Mouse (Mus musculus) midbrain, embryonic 12.5 days (tissue): ENCODE measurements around the gene Itpr2. TPM values are rescaled to one million over a fixed set of nuclear protein-coding genes. Genes with fewer than 3 reads are reported as not detected.

Source experiments
- ATAC-seq: fragments of 200-750 bp; cut with Nextera tagmentation; 2 replicates; pipeline ENCODE4 v1.8.0; 2017; ENCODE audit warnings: low read depth, moderate TSS enrichment, moderate library complexity; ENCODE audit not compliant: low FRiP score
- H3K27ac ChIP-seq: fragments of 300-500 bp; sonication (generic); replicated peaks from 2 replicates; pipeline ENCODE4 v1.5.1; 2016; ENCODE audit warnings: mild to moderate bottlenecking
- H3K27me3 ChIP-seq: fragments of 300-500 bp; sonication (generic); 2 replicates; pipeline ENCODE4 v1.6.1; 2016; ENCODE audit warnings: mild to moderate bottlenecking
- H3K36me3 ChIP-seq: fragments of 300-500 bp; sonication (generic); 2 replicates; pipeline ENCODE4 v1.6.1; 2016
- H3K4me1 ChIP-seq: fragments of 300-500 bp; sonication (generic); 2 replicates; pipeline ENCODE4 v1.6.1; 2016
- H3K4me2 ChIP-seq: fragments of 300-500 bp; sonication (generic); replicated peaks from 2 replicates; pipeline ENCODE4 v1.6.1; 2016; ENCODE audit warnings: mild to moderate bottlenecking, moderate library complexity
- H3K4me3 ChIP-seq: fragments of 300-500 bp; sonication (generic); 2 replicates; pipeline ENCODE4 v1.5.1; 2016; ENCODE audit warnings: mild to moderate bottlenecking
- H3K9ac ChIP-seq: fragments of 300-500 bp; sonication (generic); replicated peaks from 2 replicates; pipeline ENCODE4 v1.6.1; 2016; ENCODE audit warnings: mild to moderate bottlenecking, moderate library complexity
- H3K9me3 ChIP-seq: fragments of 300-500 bp; sonication (generic); 2 replicates; pipeline ENCODE4 v1.6.1; 2016; ENCODE audit warnings: mild to moderate bottlenecking
- WGBS: fragments of 180-500 bp; shearing (Covaris S2); methylation state at CpG from one replicate; pipeline ENCODE4 v1.1.7; 2016; 5-methylcytosine and 5-hydroxymethylcytosine counted together
- polyA plus RNA-seq: library from polyadenylated mRNA; unstranded; fragments of >200 nt; fragmentation: Nextera tagmentation; extraction: Ambion mirVana; gene quantifications from 2 replicates; pipeline ENCODE4 v1.2.1, GENCODE M21; 2016

Itpr2 gene
- polyA plus RNA-seq, 1 experiment from 2014 or later, result 5.1 TPM

DNA sequence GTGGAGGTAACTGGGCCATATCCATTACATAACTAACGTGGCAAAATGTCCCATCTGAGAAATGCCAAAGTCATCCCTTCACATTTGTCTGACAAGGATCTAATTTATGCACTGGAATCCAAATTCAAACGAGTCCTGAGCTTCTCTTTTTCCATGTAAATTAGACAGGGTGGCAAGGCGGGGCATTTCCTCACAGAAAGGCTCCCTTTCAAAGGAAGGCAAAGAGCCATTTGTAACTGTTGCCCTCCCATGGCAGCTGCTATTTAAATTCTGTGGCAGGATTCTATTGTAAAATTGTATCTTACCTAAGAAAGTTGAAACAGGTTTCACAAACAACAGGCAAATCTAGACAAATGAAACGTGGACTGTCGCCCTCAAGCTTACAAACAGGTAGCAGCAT is 43.6 kb downstream of the Itpr2 start:
- no peak overlapping the region for H3K27ac ChIP-seq
- H3K36me3 ChIP-seq, result no peaks in the 10 kb centered on the region
- no peak overlapping the region for H3K9ac ChIP-seq
- ATAC-seq, result no peak
- H3K4me3 ChIP-seq, result no peak overlapping the region
- H3K27me3 ChIP-seq, result no peaks in the 10 kb centered on the region
- H3K4me1 ChIP-seq, result peaks cover 8% of the 10 kb centered on the region
- H3K9me3 ChIP-seq, result no peaks in the 10 kb centered on the region
- no peak overlapping the region for H3K4me2 ChIP-seq
- 29% methylated on average over 5 of the region's 5 CpGs for WGBS

DNA sequence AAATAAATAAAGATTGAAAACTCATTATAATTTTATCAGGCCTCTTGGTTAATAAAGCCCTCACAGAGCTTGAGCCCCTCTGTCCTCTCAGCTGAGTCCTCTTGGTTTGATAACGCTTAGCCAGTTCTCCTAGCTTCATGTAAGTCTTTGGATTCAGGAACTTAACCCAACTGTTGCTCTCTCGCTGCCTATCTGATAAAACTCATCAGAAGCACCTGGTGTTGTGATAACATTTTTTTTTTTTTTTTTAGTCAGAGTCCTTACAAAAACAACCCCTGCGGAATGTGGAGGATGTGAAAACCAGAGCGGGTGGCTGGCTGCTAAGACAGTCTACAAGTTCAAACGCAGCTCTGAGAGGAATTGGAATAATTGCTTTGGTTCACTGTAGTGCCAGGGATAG is 45.3 kb downstream of the Itpr2 start:
- H3K9me3 ChIP-seq, result no peaks in the 10 kb centered on the region
- 90% methylated on average over 5 of the region's 5 CpGs for WGBS
- H3K4me1 ChIP-seq, result peaks cover 8% of the 10 kb centered on the region
- H3K27me3 ChIP-seq, result no peaks in the 10 kb centered on the region
- H3K36me3 ChIP-seq, result no peaks in the 10 kb centered on the region
- H3K4me3 ChIP-seq, result no peak overlapping the region
- no peak overlapping the region for H3K9ac ChIP-seq
- ATAC-seq, result no peak
- H3K27ac ChIP-seq, result no peak overlapping the region
- H3K4me2 ChIP-seq, result no peak overlapping the region

DNA sequence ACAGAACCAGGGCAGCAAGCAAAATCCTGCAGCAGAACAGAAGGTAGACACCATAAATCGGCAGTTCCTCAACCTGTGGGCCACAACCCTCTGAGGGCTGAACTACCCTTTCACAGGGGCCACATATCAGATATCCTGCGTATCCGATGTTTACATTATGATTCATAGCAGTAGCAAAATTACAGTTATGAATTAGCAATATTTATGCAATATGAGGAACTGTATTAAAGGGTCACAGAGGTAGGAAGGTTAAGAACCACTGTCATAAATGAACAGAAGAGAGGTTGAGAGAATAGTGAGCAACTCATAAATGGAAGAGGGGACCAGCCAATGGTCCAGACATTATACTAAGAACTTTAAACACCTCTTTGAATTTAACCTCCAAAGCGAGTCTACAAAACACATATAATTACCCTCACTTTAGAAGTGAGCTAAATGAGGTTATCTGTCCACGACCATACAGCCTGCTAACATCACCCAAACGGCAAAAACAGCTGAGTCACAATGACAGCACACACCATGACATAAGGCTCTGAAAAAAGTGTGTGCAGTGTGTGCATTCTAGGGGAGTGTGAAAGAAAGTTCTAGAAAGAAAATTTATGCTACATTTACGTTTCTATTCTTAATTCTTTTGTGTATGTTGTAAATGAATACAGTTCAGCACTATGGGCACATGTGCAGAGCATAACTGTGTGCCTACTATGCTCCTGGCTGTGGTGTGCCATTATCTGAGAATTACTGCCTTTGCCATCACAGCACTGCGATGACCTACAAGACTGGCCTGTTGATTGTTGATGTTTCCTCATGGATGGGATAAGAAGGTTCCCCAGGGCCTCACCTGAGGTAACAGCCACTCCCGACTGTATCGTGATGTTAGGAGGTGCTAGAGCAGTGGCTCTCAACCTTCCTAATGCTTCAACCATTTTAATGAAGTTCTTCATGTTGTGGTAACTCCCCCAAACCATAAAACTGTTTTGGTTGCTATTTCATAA is 47.2 kb downstream of the Itpr2 start:
- H3K9me3 ChIP-seq, result no peaks in the 10 kb centered on the region
- no peak overlapping the region for H3K4me2 ChIP-seq
- H3K27ac ChIP-seq, result no peak overlapping the region
- no peak for ATAC-seq
- no peaks in the 10 kb centered on the region for H3K27me3 ChIP-seq
- H3K4me3 ChIP-seq, result no peak overlapping the region
- H3K4me1 ChIP-seq, result peaks cover 8% of the 10 kb centered on the region
- 88% methylated on average over 10 of the region's 10 CpGs for WGBS
- no peak overlapping the region for H3K9ac ChIP-seq
- H3K36me3 ChIP-seq, result no peaks in the 10 kb centered on the region

DNA sequence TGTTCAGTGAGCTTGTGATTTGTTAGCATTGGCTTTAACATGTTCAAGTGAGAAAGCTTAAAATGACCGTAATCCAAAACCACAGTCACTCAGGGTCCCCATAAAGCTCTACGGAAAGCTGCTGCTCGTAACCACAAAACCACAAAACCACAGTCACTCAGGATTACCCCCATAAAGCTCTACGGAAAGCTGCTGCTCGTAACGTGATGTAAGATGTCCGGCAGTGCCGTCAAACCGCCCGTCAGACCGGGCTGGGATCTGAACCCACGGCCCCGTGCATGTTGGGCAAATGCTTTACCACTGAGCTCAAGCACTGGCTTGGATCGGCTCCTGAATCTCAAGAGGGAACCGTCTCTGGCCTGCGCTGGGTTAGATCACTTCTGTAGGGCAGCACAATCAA is 49.5 kb downstream of the Itpr2 start:
- no peaks in the 10 kb centered on the region for H3K27me3 ChIP-seq

DNA sequence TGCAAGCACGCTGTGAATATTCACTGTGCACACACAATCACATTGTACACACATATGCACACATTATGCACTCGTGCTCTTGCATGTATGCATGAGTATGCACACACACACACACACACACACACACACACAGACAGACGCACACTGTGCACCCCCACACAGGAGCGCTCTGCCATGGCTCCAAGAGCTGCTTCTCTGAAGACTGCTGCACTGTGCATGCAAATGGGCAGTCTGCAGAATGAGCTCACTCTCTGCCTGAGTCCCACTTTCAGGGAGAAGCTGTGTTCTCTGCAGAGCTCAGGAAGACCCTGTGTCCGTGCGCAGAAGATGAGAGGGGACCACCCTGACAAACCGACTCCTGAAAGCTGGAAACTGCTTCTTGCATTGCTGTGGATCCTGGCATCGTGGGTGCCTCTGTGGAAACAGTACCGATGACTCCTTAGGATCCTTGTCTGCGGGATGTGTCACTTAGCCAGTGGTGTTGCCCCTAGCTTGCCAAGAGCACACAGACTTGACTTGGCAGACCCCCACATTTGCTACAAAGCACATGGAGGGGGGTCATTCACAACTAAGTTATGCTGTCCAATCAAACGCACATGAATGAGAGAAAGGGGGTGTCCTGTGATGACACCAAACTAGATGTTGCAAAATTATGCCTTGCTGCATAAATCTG is 55.9 kb downstream of the Itpr2 start:
- Histone ChIP-seq H3K27ac (no peak overlapping the region), H3K4me1 (no peaks in the 10 kb centered on the region), H3K9me3 (no peaks in the 10 kb centered on the region), H3K36me3 (no peaks in the 10 kb centered on the region), H3K4me3 (no peak overlapping the region), H3K27me3 (no peaks in the 10 kb centered on the region), H3K9ac (no peak overlapping the region), H3K4me2 (no peak overlapping the region)
- 91% methylated on average over 11 of the region's 11 CpGs for WGBS
- ATAC-seq, result no peak

More for the DNA sequence above, 49.5 kb downstream of the Itpr2 start:
- WGBS, result 92% methylated on average over 16 of the region's 16 CpGs
- H3K9ac ChIP-seq, result no peak overlapping the region
- no peak overlapping the region for H3K4me2 ChIP-seq
- no peak overlapping the region for H3K27ac ChIP-seq
- no peak for ATAC-seq
- no peaks in the 10 kb centered on the region for H3K4me1 ChIP-seq
- no peaks in the 10 kb centered on the region for H3K36me3 ChIP-seq
- no peaks in the 10 kb centered on the region for H3K9me3 ChIP-seq
- H3K4me3 ChIP-seq, result no peak overlapping the region

DNA sequence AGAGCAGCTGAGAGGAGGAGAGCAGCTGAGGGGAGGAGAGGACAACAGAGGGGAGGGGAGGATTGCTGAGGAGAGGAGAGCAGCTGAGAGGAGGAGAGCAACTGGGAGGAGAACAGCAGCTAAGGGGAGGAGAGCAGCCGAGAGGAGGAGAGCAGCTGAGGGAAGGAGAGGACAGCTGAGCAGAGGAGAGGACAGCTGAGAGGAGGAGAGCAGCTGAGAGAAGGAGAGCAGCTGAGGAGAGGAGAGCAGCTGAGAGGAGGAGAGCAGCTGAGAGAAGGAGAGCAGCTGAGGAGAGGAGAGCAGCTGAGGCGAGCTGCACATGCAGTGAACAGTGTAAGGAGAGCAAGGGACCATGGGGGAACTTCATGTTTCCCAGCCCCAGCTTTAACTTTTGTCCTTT is 62.2 kb downstream of the Itpr2 start:
- H3K4me2 ChIP-seq, result no peak overlapping the region

DNA sequence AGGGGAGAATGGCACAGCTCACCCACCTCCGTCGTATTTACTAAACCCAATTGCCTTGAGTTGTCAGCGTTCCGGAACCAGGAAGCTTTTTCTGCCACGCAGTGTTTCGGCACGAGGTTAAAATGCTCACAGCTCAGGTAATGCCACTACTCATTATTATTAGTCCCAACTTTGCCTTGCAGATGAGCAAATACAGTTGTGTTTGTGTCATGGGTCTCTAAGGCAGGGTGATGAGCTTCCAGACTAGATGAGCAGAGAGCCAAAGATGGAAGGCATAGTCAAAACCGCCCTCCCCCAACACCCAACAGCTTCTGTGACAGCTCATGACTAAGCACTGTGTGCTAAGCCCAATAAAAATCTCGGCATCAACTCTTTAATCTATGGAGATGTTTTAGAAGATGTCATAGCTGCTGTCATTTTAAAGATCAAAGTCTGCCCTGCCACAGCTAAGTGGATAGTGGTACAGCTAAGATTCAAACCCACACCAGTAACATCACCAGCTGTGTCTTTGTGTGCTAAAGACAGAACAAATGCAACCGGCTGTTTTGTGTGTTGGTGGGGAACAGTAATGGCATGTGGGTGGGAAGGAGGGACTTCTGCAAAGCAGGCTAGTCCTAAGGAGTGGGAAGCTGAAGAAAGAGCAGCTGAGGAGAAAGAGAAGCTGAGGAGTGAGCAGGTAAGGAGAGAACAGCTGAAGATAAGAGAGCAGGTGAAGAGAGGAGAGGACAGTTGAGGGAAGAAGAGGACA is 62.8 kb downstream of the Itpr2 start:
- no peak for ATAC-seq
- Histone ChIP-seq H3K9me3 (no peaks in the 10 kb centered on the region), H3K9ac (no peak overlapping the region), H3K36me3 (no peaks in the 10 kb centered on the region), H3K4me3 (no peak overlapping the region), H3K27me3 (no peaks in the 10 kb centered on the region), H3K4me1 (peaks cover 5% of the 10 kb centered on the region; the same call in 1 of the 2 replicates), H3K27ac (no peak overlapping the region), H3K4me2 (no peak overlapping the region)
- 83% methylated on average over 10 of the region's 10 CpGs for WGBS

More for the DNA sequence above, 62.2 kb downstream of the Itpr2 start:
- Histone ChIP-seq H3K4me3 (no peak overlapping the region), H3K4me1 (peaks cover 5% of the 10 kb centered on the region; the same call in 1 of the 2 replicates), H3K27ac (no peak overlapping the region), H3K9me3 (no peaks in the 10 kb centered on the region), H3K9ac (no peak overlapping the region), H3K36me3 (no peaks in the 10 kb centered on the region), H3K27me3 (no peaks in the 10 kb centered on the region)
- no peak for ATAC-seq
- WGBS, result 65% methylated on average over 2 of the region's 2 CpGs

DNA sequence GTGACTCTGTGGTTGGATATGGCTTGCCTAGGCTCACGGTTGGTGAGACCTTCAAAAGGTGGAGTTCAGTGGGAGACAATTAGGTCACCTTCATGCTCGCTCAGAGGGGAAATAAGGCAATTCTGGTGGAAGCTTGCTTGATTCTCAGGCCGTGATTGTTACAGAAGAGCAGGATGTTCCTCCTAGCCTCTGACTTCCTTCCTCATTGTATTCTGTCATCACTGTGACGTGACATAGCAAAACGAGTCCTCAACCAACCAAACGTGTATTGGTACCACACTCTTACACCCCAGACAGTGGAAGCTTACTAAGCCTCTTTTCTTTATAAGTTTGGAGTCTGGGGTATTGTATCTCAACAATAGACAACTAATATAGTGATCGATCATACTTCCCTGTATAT is 64.0 kb downstream of the Itpr2 start:
- Histone ChIP-seq H3K27me3 (no peaks in the 10 kb centered on the region), H3K27ac (no peak overlapping the region), H3K9ac (no peak overlapping the region), H3K4me2 (no peak overlapping the region), H3K9me3 (no peaks in the 10 kb centered on the region), H3K36me3 (no peaks in the 10 kb centered on the region), H3K4me1 (peaks cover 5% of the 10 kb centered on the region; the same call in 1 of the 2 replicates), H3K4me3 (no peak overlapping the region)
- ATAC-seq, result no peak
- WGBS, result 80% methylated on average over 7 of the region's 7 CpGs

DNA sequence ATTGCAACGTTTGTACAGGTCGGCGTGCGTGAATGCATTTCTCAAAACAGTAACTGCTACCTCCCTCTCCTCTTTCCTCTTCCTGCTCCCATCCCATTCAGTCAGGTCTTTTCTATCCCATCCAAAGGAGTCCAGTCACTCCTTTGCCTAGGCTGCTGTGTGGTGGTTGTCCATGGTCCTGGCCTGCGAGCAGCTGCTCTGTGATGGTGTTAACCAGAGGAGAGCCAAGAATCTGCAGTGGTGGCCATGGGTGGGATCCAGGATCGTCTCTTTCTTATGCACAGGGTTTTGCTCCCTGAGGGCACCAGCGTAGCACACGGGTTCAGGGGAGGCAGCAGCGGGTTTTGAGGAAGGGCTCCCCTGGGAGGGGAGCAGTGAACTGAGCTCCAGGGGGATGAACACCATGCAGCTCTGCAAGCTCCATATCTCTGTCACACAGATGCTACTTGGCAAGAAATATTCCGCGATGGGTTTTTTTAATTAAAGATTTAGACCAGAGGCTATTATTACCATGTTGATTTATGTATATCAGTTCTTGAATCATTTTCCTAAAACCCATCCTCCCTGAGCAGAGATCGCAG is 65.0 kb downstream of the Itpr2 start:
- Histone ChIP-seq H3K27me3 (no peaks in the 10 kb centered on the region), H3K4me3 (no peak overlapping the region), H3K27ac (no peak overlapping the region), H3K4me1 (peaks cover 5% of the 10 kb centered on the region; the same call in 1 of the 2 replicates), H3K4me2 (no peak overlapping the region), H3K36me3 (no peaks in the 10 kb centered on the region), H3K9ac (no peak overlapping the region), H3K9me3 (no peaks in the 10 kb centered on the region)
- peak; percentile 30; the same call in 1 of the 2 replicates for ATAC-seq
- 59% methylated on average over 12 of the region's 12 CpGs for WGBS

DNA sequence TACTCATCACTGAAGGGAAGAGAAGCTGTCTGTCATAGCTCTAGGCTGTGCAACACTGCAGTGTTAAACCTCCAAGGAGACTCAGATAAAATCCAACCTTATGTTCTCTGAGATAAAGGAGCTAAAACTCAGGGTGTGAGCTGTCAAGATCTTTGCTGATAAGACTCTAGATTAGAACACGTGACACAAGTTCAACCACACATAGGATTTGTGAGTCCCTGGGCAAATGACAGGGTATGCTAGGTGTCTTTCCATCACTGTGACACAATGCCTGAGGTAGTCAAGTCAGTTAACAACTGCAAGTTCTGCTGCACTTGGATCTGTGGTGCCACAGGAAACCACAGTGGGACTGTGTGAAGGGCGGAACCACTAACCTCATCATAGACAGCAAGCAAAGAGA is 67.8 kb downstream of the Itpr2 start:
- no peak overlapping the region for H3K9ac ChIP-seq
- WGBS, result 93% methylated on average over 2 of the region's 2 CpGs
- no peaks in the 10 kb centered on the region for H3K27me3 ChIP-seq
- H3K4me2 ChIP-seq, result no peak overlapping the region
- ATAC-seq, result no peak
- H3K9me3 ChIP-seq, result no peaks in the 10 kb centered on the region
- no peaks in the 10 kb centered on the region for H3K36me3 ChIP-seq
- no peak overlapping the region for H3K27ac ChIP-seq
- H3K4me1 ChIP-seq, result peaks cover 3% of the 10 kb centered on the region; the same call in 1 of the 2 replicates
- H3K4me3 ChIP-seq, result no peak overlapping the region

DNA sequence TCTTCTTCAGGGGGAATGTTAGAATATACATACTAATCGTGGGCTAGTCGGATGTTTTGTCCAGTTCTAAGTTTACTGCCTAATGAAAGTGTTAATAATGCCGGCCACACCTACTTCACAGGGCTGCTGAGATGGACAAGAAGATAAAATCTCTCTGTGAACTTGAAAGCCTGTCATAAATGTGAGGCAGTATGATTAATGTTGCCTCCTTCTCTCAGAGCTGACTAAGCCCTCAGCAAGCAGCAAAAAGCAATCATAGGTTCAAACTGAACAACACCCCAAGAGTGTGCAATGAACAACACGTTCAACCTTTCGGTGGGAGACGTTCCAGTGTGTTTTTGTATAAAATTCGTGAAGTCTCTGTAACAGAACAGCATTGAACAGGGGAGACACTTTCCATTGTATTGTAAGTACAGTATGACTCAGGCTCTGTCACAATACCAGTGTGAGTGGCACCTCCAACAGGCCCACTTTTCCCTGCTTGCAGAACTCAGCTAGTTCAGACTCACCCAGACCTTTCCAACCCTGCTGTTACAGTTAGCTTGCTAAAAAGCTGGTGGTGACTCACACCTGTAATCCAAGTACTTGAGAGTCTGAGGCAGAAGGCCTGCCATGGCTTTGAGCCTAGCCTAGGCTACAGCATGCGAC is 69.7 kb downstream of the Itpr2 start:
- no peak for ATAC-seq
- no peak overlapping the region for H3K9ac ChIP-seq
- H3K27me3 ChIP-seq, result no peaks in the 10 kb centered on the region
- H3K4me2 ChIP-seq, result no peak overlapping the region
- peaks cover 2% of the 10 kb centered on the region; the same call in 1 of the 2 replicates for H3K4me1 ChIP-seq
- WGBS, result 89% methylated on average over 8 of the region's 8 CpGs
- H3K36me3 ChIP-seq, result no peaks in the 10 kb centered on the region
- no peaks in the 10 kb centered on the region for H3K9me3 ChIP-seq
- no peak overlapping the region for H3K4me3 ChIP-seq
- no peak overlapping the region for H3K27ac ChIP-seq
